Mouse (Mus musculus) granulocyte monocyte progenitor cell, adult 5-6 weeks (primary cell): Measurements from ENCODE around the gene Chd3. TPM values are rescaled to one million over a fixed set of nuclear protein-coding genes. Genes with fewer than 3 reads are reported as not detected.
"Not testable (repeated sequence)": the region's sequence is repeated elsewhere in the genome, so short reads cannot be mapped to it uniquely, and the experiment has no call there.

Experiments used
- ATAC-seq: replicated peaks from 2 replicates; pipeline ENCODE4 v1.8.0; 2016; ENCODE audit warnings: mild to moderate bottlenecking, moderate TSS enrichment, inconsistent platforms; ENCODE audit not compliant: poor library complexity, severe bottlenecking
- total RNA-seq, 2 experiments: library from RNA; stranded (forward) in 1 of 2; stranded (reverse) in 1 of 2; fragments of 200-712, 200-1000 nt in 1 of 2; fragments of >200 nt in 1 of 2; fragmentation: Nextera tagmentation in 1 of 2; gene quantifications; 2 replicates each; pipeline ENCODE4 v1.2.3; 2014 to 2017

Chd3 gene
- total RNA-seq, 2 experiments from 2014 or later = 26.9 to 37.0 TPM

DNA sequence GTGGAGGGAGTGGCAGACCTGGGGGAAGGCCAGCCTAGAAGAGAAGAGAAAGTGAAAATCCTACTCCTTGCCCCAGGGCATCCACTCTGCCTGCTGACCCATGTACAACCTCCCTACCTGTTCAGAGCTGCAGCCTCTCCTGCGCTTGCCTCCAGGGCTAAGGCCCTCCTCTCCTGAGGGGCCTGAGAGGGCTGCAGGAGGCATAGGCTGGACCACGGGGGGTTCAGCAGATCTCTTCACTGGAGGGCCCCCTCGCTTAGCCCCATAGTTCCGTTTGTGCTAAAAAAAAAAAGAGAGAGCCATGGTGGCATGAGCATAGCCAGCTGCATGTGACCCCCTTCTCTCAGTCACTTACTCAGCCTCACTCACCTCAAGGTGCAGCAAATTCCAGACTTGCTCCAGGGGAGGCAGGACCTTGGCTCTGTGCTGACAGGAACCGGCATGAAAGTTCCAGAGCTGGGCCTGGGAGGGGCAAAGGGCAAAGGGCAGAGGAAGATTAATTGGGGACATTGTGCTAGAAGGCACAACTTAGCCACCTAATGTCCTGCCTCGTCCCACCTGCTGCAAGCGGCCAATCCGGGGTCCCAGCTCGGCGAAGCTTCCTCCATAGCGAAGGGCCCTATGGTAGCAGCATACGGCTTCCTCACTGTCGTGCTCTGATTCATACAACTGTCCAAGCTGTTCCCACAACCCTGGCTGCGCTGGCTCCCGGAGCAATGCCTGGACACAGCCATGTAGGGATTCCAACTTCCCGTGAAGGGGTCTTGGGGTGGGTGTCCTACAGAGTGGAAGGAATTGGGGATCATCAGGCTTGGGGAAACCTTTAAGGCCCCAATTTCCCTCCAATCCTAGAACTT is 37.9 kb upstream of the Chd3 start:
- no peak for ATAC-seq

DNA sequence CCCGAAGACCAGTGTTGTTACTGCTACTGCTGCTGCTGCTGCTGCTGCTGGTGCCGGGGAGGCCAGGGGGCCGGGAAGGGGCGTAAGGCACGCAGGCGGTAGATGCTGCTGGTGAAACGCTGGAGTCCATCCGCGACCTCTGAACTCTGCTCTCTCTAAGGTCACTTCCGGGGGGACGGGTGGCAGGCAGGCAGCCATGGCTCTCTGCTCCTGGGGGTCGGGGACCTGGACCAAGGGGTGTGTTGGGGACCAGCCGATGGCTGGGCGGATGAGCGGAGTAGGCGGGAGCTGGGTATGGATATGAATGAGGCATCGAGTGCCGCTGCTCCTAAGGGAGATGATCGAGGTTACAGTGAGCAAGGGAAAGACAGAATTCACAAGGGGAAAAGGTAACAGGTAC is 37.1 kb upstream of the Chd3 start:
- no peak for ATAC-seq

DNA sequence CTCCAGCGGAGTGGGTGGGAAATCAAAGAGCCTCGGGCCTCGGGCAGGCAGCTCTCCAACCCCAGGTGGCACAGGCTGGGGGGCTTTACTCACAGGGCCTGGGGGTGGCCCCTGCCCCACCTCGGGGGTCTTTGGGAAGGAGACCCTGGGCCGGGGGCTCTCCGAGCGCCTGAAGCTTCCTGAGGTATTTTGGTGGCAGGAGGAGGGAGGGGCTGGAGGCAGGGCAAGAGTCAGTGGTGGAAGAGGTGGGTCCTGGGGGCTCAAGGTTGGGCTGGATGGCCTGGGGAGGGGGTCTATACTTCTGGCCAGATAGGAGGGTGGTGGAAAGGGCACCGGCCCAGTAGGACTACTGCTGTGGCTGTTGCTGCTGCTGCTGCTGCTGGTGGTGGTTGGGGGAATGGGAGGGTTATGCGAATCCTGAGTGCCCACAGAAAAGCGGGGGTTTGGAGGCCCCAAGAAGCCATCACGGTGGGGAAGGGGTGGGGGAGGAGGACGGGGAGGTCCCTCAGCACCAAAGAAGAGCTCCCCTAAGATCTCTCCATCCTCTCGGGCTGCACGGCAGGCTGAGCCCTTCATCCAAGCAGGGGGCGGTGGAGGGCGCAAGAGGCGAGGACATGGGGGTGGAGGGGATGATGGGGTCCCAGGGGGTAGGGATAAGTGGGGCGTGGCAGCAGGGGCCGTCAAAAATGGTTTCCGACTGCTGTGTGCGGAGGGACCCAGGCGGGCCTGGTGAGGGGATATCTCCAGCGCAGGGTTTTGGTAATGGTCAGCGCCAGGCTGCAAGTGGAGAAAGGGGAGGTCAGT is 36.4 kb upstream of the Chd3 start:
- no peak for ATAC-seq

DNA sequence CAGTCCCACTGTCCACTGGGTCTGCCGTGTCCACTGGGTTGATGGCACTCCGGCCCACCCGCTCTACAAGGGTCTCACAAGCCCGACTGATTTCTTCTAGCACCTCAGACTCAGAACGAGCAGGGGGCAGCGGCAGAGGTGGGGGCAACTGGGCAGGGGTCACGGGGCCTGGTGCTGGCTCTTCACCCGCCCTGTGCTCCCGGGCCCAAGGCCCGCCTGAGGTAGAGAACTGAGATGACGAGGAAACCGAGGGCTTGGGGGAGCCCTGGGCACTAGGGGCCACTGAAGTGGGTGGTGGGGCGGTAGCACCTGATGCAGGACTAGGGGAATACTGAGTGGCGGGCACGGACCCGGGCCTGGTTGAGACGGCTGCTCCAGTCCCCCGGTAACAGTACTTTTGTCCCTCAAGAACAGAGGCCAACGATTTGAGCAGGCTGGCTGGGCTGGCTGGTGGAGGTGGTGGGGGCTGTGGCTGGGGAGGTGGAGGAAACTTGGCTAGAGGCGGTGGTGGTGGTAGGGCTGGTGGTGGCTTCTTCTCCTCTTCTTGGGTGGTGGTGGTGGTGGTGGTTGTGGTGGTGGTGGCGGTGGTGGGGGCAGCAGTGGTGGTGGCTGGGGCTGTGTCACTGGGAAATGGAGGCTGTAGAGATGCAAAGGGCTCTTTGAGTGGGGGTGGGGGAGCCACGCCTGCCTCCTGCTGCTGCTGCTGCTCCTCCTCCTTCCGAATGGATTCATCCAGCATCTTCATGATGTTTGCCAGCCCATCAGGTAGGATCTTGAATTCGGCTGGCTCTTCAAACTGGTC is 35.6 kb upstream of the Chd3 start:
- ATAC-seq = no peak

DNA sequence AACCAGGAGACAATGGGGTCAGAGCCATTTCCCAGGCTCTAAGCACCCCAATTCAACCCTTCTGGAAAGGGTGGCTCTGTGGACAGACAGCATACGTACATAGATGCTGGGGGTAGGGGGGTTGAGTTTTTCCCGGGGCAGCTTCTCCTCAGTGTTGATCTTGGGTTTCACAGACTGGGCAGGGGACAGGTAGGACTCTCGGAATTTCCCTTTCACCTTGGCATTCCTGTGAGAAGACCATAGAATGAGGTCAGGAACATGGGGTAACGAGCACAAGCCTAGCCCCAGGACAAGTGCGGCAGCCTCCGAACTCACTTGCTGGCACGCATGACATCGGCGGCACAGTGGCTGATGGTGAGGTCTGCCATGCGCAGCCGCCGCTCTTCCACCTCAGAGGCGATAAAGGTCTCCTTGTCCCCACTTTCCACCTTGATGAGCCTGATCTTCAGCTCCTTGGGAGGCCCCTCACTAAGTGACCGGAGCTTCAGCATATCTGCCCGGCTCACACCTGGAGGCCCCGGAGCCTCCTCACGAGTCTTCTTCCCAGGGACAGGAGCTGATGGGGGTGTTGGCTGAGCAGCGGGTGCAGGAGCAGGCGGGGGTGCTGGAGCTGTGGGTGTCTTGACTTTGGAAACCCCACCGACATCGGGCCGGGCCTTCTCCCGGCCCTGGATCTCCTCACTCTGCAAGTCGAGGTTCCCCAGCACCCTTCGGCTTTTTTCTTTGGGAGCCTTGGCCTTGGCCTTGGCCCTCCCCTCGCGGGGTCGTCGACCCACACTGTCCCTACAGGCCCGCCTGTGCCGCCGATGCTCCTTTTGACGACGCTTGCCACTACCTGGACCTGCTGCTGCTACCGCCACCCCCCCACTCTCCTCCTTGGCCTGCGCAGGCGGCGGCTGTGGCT is 34.7 kb upstream of the Chd3 start:
- no peak for ATAC-seq

DNA sequence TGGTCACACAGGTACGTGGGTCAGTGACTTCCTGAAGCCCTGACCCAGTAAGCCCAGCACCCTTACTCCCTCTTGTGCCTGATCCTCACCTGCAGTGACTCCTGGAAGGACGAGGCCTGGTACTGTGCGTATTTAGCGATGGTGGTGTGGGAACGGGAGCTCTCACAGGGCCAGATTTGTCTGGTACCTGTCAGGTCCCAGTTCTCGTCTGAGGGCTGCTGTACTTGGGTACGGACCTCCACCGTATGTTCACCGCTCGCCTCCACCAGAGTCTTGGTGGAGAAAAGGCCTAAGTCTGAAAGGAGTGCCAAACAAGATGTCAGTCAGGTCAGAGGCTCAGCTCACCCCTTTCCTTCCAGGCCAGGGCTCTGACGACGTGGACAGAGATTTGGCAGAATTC is 32.8 kb upstream of the Chd3 start:
- no peak for ATAC-seq

DNA sequence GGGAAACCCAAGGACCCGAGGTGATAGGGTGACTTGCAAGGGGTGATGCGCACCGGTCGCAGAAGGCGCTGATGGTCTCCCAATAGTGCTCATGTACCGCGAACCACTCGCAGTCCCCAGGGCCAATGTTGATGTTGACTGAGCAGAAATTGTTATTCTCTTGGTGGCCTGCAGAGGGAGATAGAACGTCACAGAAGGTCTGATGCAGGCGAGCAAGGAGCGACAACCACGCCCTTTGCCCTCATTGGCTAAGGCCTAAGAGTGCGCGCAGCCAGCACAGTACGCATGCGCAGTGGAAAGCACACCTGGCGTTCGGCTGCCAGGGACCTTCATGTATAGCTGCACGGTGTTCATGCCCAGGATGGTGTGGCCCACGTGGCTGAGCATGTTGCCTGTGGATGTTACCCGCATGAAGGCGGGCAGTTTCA is 32.0 kb upstream of the Chd3 start:
- peak; percentile 85 for ATAC-seq

DNA sequence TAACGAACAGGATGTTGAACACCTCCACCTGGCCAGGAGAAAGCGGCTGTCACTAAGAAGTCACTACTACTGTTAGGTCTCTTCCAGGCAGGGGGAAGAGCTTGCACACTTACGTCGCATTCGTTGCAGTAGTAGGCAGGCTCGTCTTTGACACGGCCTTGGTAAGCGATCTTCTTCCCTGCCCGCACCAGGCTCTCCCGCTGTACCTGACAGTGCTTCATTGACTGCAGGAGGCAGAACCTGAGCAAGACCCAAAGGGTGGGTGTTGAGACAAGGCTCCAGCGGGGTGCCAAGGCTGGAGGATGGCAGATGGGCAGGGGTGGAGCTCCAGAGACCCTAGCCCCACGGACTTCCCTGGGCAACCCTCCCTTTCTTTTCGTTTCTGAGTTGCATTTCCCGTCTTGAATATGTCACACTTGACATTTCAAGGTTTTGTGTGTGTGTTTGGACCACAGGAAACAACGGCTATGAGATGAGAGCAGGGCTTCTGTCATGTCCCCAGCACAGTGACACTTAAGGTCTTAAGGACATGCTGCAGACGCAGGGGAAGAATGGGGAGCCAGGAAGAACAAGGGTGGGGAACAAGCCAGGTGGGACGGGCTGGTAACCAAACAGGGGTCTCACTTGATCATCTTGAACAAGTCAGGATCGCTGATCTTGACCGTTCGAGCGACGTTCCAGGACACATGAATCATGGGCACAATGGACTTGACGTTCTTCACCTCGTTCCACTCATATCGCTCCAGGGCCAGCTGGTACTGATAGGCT is 31.1 kb upstream of the Chd3 start:
- no peak for ATAC-seq

DNA sequence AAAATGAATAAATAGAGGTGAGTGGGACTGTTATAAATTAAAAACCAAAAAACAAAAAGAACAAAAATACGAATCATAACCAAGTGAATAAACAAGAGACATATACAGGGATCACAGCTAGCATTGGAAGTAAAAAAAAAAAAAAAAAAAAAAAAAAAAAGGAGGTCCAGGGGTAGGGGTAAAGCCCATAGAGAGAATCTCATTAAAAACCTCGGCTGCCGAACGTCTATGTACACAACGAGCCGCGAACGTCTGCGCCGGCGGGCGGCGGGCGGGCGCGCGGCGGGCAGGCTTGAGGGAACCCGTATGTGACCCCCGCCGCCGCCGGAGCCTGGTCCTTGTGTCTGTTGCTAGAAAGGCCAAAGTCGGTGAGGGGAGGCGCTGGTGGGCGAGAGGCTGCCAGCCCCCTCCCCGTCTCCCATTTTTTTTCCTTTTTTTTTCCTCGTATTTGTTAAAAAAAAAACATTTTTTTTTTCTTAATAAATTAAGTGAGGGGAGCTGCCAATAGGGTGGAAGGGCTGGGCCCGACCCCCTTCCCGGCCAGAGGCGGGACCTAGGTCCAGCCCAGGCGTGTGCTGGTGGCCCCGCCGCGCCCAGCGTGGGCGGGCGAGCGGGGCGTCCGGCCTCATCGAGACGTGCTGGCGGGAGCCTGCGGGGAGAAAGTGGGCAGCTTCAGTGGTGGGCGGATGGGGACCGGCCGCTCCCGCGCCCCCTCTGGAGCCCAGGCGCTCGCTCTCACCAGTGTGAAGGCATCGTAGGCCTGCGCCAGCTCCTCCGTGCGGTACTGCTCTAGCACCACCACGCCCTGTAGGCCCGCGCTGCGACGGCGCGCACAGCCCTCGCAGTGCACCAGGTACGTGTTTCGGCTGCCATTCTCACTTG is 30.2 kb upstream of the Chd3 start:
- ATAC-seq = no peak

DNA sequence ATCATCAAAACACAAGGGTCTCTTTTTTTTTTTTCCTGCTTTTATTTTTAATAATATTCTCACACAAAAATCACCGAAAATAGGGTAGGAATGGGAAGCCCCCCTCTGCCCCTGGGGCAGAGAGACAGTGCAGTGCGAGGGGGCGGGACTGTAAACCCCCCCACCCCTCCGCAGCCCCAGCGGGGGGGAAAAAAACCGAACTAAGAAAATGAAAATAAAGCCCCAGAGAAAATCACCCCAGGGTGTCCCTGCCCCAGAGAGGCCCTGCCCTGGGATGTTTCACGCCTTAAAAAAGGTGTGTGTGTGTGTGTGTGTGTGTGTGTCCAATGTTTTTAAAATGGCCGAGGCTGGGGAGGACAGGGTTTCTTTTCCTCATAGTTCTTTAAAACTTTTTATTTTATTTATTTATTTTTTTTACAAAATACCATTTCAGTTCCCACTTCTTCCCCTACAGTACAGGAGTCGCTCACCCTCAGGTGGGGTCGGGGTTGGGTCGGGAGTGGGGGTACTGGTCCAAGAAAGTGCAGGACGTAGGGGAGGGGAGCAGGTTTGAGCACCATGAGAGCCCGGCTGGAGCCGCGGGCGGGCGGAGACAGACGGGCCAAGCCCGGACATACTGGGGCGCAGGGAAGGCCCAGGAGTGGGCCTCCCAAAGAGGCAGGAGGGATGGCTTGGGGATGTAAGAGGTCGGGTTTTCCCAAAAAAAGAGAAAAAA is 29.4 kb upstream of the Chd3 start:
- ATAC-seq = no peak

DNA sequence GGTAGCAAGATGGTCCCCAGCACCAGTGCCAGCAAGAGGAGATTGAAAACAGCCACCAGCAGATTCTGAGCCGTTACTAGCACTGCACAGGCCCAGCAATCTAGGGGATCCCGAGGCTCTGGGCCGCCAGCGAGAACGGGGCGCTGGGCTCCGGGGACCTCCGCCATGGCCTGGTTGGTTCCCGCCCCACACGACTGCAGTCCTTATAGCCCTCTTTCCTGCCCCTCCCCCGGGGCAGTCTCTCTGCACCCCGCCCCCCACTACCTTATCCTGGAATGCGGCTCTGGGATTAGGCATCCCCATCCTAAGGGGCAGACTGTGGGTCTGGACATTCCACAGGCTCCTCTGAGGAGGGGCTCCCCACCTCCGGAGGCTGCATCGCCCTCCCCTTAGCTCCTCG is 28.9 kb upstream of the Chd3 start, which contains the start of gene Tmem88:
Gene Tmem88 (minus strand): TSS at position 176 of the 400 bp plus-strand sequence.
- ATAC-seq = no peak

DNA sequence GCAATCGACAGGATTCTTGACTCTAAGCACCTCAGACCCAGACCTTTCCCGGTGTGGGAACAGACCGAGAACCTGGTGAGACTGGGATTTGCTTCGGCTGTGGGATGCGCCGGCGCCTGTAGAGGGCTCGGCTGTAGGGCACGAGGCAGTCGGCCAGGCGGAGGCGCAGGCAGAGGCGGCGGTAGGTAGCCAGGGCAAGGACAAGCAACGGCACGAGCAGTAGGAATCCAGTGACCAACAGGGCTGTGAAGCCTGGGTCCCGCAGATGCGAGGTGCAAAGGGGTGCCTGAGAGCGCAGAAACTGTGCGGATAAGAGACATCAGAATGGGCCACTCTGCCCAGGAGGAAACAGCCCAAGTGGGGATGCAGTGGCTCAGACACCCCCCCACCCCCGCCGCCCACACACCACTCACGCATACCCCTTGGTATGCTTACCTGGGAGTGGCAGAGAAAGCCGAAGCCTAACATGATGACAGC is 28.4 kb upstream of the Chd3 start:
- no peak for ATAC-seq

DNA sequence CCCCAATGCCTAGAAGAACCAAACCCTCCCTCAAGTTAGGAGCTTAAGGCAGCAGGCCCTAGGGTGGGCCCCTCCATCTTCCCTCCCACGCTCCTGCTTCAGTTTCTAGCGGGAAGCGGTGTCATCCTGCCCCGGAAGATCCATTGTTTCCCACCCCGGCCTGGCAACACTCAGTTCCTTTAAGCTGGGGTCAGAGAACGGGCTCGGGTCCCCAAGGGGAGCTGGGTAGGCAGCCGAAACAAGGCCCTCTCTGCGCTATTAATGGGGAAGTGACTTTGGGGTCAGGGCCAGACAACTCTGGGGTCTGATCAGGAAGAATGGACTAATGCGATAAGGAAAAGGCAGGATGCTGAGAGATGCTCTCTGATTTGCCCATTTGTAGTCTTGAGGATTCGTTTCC is 27.6 kb upstream of the Chd3 start:
- ATAC-seq = no peak

DNA sequence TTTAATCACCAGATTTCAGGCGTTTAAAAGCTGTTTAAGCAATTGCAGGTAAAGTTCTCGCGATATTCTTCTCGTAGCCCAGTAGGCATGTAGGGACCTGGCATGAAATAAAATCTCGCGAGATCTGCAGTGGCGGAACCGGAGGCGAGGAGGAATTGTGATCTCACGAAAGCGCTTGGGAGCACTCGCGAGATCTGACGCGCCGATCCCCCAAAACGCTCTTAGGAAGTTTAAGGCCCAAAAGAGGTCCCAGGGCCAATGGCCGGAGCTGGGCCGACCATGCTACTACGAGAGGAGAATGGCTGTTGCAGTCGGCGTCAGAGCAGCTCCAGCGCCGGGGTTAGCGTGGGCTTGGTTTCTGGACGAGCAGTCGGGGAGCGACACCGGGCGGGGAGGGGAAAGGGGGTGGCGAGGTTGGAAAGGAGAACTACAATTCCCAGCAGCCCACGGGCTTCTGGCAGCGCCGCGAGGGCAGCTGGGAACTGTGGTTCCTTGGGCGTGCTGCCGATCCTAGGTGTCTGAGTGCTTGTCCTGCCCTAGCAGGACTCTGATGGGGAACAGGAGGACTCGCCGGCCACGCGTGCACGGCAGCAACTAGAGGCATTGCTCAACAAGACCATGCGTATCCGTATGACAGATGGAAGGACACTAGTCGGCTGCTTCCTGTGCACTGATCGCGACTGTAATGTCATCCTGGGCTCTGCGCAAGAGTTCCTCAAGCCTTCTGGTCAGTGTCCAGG is 26.6 kb upstream of the Chd3 start:
- ATAC-seq = peak; percentile 76

DNA sequence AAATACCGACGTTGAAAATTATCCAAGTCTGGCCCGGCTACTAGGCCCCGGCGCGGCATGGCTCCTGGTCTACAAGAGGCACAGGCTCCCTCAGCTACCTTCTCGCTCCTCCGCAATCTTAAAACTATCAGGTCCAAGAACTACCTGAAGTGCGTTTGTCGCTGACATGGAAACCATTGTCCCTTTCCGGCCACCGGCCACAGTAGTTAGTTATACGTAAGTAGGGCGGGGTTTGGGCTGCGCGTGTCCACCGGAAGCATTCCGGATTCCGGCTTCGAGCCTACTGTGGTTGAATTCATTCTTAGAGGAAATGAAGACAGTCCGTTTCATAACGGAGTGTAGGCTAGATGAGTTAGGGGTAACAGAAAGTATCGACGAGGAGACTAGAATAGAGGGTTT is 26.0 kb upstream of the Chd3 start, which contains the start of the genes Naa38 and Cyb5d1:
Gene Naa38 (plus strand): TSS at position 253 of the 399 bp plus-strand sequence.
Gene Cyb5d1 (minus strand): TSS at position 397 of the 399 bp plus-strand sequence.
- peak; percentile 60 for ATAC-seq

DNA sequence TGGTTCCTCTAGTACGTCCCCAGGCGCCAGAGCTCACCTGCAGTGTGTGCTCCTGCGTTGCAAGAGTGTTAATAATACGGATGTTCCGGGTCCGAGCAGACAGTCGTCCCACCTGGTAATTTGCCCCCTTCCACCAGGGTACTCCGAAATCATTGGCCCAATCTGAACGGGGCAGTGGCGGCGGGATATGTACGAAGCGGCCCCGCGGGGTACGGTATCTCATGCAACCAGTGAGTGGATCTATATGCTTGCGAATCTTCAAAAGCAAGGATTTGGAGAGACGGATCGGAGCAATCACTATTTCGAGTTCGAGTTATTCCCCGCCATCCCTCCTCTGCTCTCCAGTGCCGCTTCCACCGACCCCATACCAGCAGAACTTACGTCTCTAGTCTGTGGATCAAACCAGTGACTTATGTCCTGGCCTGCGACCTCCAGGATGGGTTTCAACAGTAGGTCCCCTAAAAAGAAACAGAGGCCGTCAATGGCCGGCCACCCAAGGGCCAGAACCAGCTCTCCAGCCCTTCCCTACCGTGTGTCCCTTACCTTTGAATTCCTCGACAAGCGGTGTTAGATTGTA is 25.5 kb upstream of the Chd3 start:
- ATAC-seq = not testable (repeated sequence)
